Mouse (Mus musculus) myocyte (in vitro differentiated cells): Measurements from ENCODE around the gene Ptprm.

ENCODE experiments used
- CEBPB ChIP-seq: IDR thresholded peaks from 2 replicates; pipeline ENCODE4 v1.6.1; 2011; ENCODE audit warnings: mild to moderate bottlenecking, moderate library complexity; ENCODE audit not compliant: poor library complexity, insufficient read depth, severe bottlenecking
- E2F4 ChIP-seq: IDR thresholded peaks from one replicate; pipeline ENCODE4 v1.6.1; 2011; ENCODE audit warnings: mild to moderate bottlenecking, control low read depth, moderate library complexity; ENCODE audit not compliant: insufficient read depth
- MAX ChIP-seq: IDR thresholded peaks from one replicate; pipeline ENCODE4 v1.6.1; 2011; ENCODE audit warnings: low read depth, mild to moderate bottlenecking, control low read depth
- MYOD1 ChIP-seq, 3 experiments: IDR thresholded peaks; one replicate each; pipeline ENCODE4 v1.6.1; 2011; ENCODE audit warnings: control low read depth in 2 of 3, low read depth in 2 of 3, mild to moderate bottlenecking in 2 of 3, moderate library complexity in 1 of 3; ENCODE audit not compliant: insufficient read length in 2 of 3, control insufficient read depth in 1 of 3
- MYOG ChIP-seq, 3 experiments: IDR thresholded peaks; one replicate each; pipeline ENCODE4 v1.6.1; 2011; ENCODE audit warnings: control low read depth in 2 of 3, low read depth in 2 of 3, mild to moderate bottlenecking in 2 of 3; ENCODE audit not compliant: insufficient read length in 2 of 3, control insufficient read depth in 1 of 3, insufficient read depth in 1 of 3
- POLR2A ChIP-seq: IDR thresholded peaks from one replicate; pipeline ENCODE4 v1.6.1; 2011; ENCODE audit warnings: low read depth, mild to moderate bottlenecking, control low read depth, moderate library complexity; ENCODE audit not compliant: insufficient read length
- POLR2AphosphoS2 ChIP-seq: IDR thresholded peaks from one replicate; pipeline ENCODE4 v1.6.1; 2011; ENCODE audit warnings: low read depth, control low read depth; ENCODE audit not compliant: insufficient read length
- REST ChIP-seq: IDR thresholded peaks from one replicate; pipeline ENCODE4 v1.6.1; 2011; ENCODE audit warnings: mild to moderate bottlenecking, control low read depth, moderate library complexity; ENCODE audit not compliant: insufficient read depth, insufficient read length
- SRF ChIP-seq: IDR thresholded peaks from one replicate; pipeline ENCODE4 v1.6.1; 2011; ENCODE audit warnings: low read depth; ENCODE audit not compliant: control insufficient read depth, insufficient read length
- TCF12 ChIP-seq: IDR thresholded peaks from one replicate; pipeline ENCODE4 v1.6.1; 2011; ENCODE audit warnings: mild to moderate bottlenecking, control low read depth; ENCODE audit not compliant: poor library complexity, insufficient read depth, severe bottlenecking
- TCF3 ChIP-seq: IDR thresholded peaks from one replicate; pipeline ENCODE4 v1.6.1; 2011; ENCODE audit warnings: low read depth, control low read depth; ENCODE audit not compliant: insufficient read length
- USF1 ChIP-seq: IDR thresholded peaks from one replicate; pipeline ENCODE4 v1.6.1; 2011; ENCODE audit warnings: low read depth, mild to moderate bottlenecking, control low read depth, moderate library complexity

DNA sequence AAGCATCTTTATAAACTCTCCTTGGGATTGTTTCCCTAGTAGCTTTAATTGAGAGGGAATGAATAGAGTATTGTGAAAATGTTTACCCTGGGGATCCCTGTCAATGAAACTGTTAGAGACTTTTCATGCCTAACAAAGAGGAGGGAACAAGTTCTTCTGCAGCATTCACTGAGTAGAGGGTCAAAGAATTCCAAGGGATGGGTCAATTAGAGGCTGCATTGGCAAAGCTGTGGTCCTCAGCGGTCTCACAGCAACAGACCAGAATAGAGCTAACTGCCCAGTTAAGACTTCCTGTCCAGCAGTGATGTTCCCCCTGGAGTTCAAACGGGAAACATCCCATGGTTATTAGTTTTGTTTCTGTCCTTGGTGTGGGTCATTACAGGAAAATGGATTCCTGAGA is 538.3 kb downstream of the Ptprm start:
- TF ChIP-seq TCF12 = no peak
- TF ChIP-seq CEBPB = no peak
- no peak for TF ChIP-seq POLR2A
- no peak for TF ChIP-seq SRF
- no peak for TF ChIP-seq MAX
- TF ChIP-seq MYOD1 (IDR thresholded peaks at IDR 0.05; ENCODE audit: control insufficient read depth in 1 of 3, insufficient read length in 2 of 3, low read depth in 2 of 3) = no peak
- TF ChIP-seq POLR2AphosphoS2 = no peak
- TF ChIP-seq REST = no peak
- no peak for TF ChIP-seq MYOG (IDR thresholded peaks at IDR 0.05; ENCODE audit: control insufficient read depth in 1 of 3, insufficient read depth in 1 of 3, insufficient read length in 2 of 3, low read depth in 2 of 3)
- no peak for TF ChIP-seq USF1
- TF ChIP-seq E2F4 = no peak
- TF ChIP-seq TCF3 = no peak
